Mouse (Mus musculus) forelimb bud, embryonic 11.5 days (tissue): ENCODE measurements around the gene Tigd3.

Experiments used
- DNase-seq: peaks from one replicate; pipeline ENCODE4 v3.0.0-alpha.2; 2012; ENCODE audit warnings: low read depth, low spot score

Tigd3 gene

DNA sequence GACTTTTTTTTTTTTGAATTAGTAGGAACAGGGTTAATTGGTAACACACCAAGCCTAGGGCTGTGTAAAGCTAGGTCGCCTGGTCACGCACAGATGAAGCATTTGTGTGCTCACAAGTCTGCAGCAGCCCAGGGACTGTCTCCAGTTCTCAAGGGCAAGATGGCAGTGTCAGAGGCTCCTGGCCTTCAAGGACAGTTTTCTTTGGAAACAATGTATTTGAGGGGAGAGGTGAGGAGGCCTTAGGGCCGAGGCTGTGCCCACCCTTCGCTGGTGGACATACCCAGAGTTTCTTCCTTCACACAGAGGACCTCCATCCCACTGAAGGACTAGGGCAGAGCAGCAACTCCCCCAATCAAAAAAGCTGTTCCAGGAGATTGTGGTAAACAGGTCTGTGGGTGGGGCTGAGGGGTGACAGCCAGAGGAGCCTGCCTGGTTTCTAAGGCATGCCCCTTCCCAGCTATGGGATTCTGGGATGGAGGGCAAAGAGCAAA is 46.6 kb downstream of the Tigd3 start:
- DNase-seq, result peak; percentile 23

DNA sequence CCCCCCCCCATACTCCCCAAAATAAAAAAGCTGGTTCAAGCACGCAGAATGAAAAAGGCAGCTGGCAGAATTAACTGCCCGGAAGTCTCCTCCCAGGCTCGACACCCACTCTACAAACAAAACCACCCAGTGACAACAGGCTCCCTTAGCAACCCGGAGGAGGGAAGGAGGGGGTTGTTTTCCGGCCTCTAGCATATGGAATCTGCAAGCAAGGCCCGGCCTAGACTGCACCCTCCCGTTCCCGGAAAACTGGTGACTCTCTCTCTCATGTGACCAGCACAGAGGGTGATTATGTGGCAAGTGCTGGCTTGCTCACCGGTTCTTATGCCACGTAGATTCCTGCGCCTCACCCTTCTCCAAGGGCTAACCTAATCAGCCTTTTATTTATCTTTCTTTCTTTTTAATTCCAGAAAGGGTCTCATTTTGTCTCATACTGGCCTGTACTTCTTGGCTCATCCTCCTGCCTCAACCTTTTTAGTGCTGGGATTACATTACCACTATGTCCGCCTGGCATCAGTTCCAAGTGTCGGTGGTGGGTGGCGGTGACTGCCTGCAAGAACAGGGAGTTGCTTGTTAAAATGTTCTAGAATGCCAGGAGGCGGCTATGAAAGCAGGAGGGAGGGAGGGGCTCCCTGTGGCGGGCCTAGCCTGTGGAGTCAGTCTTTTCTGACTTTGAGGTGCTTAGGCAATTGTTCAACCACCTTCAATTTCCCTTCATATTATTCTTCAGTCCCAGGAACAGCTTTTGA is 47.2 kb downstream of the Tigd3 start:
- DNase-seq, result peak; percentile 87

DNA sequence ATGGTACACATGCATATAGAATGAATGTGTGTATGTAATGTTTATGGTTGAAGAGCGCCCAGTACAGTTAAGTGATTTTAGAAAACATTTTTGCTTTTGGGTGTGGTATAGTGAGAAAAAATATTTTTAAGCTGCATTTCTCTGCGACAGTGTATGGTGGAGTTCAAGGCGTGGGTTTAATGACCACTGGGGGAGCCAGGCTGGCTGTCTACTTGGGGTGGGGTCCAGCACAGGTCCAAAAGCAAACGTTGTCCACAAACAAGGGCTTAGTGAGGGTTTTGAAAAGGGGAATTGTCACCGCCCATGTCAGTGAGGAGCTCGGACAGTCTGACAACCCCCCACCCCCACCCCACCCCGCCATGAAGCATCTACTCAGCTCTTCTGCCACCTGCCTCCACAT is 47.8 kb downstream of the Tigd3 start:
- no peak for DNase-seq

DNA sequence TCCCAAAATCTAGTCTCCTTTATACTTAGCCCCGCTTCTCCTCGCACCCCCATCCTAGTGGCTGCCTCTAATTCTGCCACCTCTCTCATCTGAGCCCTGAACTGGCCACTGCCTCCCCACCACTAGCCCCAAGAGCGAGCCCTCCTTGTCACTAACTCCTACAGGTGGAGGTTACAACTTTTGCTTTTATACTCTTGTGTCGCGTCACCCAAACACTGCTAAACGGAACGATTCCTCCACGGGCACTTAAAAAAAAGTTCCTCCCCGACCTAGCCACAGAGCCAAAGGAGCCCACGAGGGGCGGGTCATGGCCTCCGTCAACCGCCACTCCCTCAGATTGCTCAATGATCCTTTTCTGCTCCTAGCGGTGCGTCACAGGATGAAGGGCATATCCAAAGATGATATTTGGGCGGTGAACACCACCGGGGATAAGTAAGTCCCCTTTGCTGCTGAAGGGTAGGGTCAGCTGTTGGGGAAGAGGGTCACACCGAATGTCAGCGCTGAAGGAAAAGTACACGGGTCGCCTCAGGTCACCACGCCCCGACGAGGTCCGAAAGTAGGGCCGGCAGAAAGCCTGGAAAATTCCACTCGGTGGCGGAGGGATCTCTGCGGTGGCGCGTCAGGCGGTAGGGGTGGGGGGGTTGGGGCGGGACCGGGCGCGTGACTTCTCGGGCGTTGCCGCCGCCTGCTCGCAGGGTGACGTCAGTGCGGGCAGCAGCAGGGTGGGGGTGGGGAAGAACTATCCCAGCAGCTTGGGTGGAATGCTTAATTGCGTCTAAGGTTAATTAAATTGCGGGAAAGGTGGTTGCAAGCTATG is 48.4 kb downstream of the Tigd3 start:
- peak; percentile 96 for DNase-seq

DNA sequence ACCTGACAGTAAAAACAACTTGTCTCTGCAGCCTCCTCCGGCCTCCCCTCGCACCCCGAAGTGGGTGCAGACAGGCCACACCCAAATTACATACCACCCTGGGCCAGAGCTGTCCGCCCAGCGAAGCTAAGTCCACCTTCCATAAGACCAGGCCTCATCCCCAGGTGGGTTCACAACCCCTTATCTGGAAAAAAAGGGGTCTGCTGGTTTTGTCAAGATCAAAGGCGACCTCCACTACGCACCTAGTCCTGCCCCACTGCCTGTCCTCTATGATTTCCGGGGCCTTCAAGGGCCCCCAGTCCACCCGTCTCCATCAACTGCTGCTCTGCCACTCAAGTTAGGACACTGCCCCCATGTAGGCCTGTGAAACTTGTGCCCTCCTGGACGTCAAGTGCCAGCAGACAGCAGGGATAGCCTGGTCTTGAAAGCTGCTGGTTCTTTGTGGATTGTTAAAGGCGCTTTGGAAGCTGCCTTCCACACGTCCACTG is 49.1 kb downstream of the Tigd3 start:
- no peak for DNase-seq

DNA sequence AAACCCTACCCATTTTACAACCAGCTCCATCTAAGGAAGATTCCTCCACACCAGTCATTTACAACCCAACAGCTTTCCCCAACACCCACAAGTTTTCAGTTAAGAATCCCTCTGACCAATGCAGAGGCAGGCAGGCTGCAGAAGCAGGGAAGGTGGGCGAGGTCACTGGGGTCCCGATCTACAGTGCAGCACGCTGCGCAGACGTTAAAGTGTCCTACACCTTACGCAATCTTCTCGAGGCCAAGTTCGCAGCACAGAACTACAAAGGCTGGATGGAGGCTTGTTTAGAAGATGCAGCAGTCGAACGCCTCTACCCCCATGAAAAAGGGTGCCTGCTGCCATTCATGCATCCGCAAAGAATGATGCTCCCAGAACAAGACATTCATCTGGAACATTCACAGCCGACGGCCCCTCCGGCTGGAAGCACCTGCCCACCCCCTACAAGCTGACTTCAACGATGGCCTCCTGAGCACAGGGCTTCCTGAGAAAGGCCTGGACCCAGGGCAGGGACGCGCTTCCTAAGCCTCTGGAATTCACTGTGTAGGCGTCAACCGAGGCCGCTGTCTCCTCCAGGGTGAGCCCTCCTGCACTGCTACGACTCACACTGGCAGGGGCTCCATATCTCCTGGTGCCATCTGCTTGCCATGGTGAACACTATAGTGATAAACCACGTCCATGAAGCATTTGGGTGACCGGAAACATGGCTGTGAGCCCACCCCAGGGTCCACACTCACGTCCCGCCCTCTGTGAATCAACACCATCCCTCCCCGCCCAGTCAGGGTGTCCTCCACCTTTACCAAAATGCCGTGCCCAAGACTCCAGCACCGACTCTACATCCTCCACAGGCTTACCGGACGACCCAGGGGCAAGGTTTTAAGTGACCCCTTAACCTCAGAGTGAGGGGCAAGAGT is 49.9 kb downstream of the Tigd3 start:
- DNase-seq, result no peak

DNA sequence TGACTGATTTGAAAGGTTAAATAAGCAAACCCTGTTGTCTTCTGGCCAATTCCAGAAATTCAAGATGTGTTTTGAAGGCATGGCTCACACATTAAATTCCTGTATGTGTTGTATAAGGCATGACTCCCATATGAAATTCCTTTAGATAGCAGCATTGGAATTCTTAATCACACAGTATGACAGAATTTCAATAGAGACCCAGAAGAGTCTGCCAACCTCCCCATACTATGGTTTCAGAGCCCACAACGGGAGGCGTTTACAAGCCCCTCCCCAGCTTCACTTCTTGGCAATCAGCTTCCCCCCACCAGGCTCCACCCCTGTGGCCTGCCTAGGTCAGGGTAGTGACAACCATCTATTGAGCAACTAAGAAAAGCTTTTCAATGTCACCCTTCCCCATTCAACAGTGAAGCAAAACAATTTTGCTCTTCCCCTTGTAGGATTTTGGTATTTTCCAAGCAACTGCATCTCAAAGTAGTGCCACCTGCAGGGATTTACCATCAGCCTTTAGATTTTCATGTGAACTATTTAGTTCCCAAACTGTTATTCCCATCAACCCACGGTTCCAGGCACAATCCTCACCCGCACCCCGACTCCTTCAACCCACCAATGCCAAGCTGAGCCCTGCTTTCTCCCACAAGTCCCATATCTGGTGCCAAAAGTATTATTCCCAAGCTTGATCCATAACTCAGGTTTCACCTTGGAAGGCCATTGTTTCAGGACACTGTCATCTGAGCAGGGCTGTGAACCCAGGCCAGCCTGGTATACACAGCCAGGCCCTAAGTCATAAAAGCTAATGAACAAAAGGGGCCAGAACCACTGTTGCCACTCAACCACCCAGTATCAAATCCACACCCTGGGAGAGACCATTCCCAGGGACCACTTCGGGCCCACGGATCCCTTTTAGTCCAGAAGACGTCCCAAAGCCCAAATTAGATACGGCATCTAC is 50.9 kb downstream of the Tigd3 start:
- no peak for DNase-seq

DNA sequence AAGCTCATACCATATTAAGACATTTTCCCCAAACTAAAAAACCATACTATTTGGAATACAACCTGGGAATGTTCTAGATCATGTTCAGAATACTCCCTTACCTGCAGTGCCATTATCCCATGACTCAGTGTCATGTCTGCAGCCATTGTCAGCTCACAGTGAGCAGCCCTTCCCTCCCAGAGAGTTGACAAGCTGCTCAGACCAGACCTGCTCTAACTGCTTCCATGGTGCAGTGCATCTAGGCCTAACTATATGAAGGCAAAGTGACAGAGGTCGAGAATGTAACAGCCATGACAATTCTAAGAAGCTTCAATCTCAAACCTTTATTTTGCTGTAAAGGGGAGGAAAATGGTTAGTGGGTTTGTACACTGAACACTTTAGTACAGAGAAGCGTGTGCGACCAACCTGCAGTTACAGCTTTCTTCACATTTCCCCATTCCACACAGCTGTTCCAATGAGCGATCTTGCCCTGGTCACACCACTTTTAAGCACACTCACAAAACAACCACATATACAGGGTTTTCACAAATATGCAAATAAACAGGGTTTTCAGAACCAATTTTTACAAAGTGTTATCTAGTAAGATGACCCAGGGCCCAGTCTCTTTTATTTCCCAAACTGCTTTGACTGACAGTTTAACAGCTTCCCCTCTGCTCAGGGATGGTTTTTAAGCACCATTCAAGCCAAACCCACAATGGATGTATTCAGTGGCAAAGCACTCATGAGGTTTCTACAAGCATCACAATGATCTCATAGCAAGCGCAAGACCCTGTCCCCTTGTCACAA is 51.8 kb downstream of the Tigd3 start:
- no peak for DNase-seq

DNA sequence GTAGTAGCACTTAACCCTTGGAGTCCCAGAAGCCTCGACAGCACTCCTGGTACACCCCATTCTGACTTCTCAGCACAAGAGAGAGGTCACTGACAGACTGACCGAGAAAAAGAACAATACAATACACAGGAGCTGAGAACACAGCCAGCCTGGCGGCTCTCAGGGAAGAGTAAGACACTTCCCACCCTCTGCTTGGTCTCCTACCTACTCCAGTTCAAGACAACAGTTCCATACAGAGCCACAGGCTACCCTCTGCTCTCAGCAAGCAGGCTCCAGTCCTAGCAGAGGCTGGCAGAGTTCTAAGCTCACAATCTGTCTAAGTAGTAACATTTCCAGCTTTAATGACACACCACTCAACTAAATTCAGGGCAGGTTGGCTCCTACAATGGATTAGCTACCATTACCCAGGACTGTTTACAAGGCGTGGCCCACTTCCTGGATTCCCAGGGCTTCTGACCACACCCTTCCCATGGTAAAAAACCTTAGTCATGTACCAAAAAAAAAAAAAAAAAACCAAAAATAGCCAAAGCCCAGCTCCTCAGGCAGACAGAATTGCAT is 52.5 kb downstream of the Tigd3 start:
- no peak for DNase-seq
